Mouse (Mus musculus) layer of hippocampus, adult 18-20 months (tissue): ENCODE results near the gene Gm20696. TPM values are rescaled to one million over a fixed set of nuclear protein-coding genes. Genes with fewer than 3 reads are reported as not detected.

Source experiments
- DNase-seq, 2 experiments: peaks; one replicate each; pipeline ENCODE4 v3.0.0; 2022; ENCODE audit warnings: low spot score in 2 of 2
- total RNA-seq, 2 experiments: library from RNA; stranded (reverse); gene quantifications; 2 replicates each; pipeline ENCODE4 v1.2.3; 2021

Gene Gm20696
- total RNA-seq, 2 experiments from 2014 or later = 5.7 to 7.4 TPM

DNA sequence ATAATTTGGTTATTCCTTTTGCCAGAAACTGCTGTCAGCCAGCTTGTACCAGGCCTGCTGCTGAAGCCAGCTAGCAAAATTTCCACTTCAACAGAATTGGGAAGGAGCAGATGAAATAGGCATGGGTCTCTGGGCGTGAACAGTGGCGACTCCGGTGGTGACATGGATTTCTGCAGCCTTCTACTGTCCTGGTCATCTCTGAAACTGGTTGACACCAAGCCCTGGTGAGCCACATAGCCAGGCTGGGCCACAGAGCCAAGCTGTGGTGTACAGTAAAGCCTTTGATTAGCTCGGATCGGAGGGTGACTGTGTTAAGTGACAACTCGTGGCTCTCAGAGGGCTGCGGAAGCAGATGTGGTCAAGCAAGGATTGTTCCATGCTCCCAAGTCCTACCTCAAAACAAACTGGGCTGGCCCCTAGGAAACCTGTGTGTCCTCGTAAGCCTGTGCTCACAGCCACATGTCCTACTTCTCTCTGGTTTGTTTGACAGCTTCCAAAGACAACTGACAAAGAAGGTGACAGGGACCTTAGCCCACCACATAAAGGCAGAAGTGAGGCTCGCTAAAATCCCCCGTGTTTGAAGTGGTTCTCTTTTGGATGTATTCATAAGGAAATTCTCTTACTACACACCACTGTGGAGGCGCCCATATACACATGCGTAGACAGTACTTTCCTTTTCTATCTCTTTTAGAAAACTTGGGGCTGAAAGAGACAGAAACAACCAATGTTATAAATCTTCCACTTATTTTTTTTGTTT is 180.5 kb downstream of the Gm20696 start:
- DNase-seq = peak in 1 of 2 experiments; percentile 12

DNA sequence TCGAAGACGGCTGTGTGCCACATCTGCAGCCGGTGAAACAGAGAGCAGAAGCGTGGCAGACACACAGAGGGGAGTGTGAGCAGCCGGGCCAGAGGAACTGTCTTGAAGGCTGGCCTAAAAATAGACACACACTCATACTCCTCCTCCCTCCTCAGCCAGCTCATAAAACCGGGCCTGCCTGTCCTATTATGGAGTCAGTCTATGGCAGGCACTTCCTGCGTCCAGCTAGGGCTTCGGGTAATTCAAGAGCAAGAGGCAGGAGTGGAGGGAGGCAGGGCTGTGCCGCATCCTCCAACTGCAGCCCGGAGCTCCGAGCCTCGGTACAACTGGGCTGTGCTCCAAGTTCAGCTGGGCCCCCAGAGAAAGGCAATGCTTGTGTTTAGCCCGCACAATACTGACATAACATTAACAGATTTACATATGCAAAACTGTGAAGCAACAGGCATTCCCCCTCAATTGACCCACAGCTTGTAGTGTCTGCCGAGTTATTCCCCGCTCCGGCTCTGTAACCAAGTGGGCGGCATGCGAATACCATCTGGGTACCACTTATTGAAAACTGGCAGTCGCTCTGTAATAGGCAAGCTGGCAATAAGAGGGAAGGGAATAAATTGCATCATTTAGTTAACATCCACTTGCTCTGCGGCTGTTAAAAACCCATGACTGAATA is 181.2 kb downstream of the Gm20696 start:
- peak; percentile 91 to 94 for DNase-seq

DNA sequence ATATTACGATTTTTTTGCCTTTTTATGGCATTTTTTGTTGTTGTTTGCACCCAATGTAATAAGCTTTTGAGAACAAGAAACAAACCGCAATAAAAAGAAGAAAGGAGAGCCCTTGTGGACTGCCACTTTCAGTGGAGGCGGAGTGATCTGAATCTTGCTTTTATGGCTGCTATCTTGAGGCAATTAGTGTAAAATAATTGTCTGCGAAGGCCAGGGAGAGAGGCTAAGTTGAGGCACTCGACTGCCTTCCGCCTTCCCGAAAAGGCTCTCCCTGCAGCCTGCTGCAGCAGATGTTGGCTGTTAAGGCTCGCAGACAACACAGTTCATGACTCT is 181.7 kb downstream of the Gm20696 start:
- DNase-seq = no peak

DNA sequence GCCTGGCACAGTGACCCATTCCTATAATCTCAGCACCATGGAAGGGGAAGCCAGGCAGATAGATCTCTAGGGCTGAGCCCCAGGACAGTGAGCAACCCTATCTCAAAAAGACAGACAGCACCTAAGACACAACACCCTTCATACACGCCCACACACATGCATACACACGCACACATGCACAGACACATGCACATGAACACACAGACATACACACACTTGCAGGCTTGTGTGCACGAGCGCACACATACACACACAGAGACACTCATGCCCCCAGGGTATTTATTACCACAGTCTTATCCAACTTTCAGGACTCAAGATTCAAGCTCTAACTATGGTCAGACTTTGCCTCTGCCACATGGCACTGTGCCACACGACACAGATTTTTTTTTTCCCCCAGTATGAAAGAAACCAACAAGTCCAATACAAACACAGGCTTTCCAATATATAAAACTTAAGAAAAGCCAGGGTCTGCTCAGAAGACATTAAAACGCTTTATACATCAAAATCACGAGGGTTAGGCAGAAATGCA is 182.3 kb downstream of the Gm20696 start:
- DNase-seq = no peak

DNA sequence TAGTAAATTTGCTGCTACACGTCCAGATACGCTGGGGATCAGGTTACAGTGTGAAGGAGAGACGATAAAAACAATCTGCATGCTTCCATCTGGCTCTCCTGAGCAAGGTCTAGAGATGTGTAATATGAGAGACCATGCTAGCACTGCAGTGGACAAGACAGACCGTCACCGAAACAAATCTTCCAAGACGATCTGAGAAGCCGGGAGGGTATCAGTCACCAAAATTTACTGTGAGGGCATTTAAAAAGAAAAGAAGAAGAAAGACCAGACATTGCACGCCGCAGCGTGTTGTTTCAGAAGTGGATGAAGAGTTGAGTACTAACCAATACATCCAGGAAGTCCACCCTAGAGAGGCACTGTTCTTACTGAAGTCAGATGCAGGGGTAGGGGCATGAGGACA is 183.0 kb downstream of the Gm20696 start:
- no peak for DNase-seq

DNA sequence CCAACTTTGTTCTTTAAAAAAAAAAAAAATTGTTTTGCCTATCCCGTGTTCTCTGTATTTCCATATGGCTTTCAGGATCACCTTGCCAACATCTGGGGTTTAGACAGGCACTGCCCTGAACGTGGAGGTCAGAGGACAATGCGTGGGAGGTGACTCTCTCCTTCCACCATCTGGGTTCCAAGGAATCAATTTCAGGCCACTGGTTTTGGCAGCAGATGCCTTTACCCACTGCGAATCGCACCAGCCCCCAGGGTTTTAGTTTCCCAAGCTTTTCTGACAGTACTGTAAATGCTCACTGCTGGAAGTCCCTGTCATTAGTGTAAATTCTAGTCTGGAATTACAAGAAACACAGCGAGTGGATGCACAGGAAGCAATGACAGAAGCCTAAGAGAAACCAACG is 185.0 kb downstream of the Gm20696 start:
- no peak for DNase-seq

DNA sequence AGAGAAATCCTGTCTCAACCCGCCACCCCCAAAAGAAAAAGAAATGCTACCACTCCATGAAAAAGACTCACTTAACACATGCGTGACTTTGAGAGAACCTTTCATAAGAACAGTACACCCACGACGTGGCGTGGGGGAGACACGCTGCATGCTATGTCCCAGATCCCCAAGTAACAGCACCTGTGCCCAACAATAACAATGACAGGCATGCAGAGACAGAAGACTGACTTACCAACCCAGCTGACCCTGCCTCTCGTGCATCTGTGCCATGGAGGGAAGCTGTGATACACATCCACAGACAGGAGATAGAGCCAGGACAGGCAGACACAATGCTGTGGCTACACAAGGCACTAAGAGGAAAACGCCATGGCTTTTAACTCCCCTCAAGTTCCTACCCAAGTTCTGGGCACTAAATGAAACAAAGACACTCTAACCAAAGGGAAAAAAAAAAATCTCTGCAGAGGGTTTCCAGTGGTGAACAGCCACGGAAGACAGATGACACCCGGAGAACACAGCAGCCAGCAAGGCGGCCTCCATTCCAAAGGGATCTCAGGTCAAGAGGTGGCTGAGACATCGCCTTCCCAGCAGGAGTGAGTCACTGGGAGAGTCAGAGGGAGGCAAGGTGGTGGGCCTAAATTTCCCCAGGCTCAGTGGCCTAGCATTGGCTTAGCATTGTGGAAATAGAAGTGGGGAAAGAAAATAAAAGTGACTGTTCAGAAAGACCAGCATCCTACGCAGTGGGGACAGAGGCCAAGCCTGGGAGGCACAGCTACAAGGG is 187.5 kb downstream of the Gm20696 start:
- no peak for DNase-seq

DNA sequence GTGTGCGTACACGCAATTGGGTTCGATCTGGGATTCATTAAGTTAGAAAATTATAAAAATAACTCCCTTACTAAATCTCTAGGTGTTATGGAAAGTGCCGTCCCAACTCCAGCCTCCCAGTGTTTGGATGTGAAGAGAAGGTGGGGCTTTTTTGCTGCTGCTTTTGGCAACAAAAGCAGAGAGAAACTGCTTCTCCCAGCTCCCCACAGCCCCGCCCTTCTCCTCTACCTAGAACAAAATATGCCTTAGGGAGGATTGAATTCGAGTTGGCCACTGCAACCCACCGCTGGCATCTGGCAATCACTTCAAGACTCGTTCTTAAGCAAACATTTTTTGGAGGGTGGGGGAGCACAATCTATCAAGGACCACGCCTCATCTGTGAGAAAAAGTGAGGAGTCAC is 191.6 kb downstream of the Gm20696 start:
- DNase-seq = no peak

DNA sequence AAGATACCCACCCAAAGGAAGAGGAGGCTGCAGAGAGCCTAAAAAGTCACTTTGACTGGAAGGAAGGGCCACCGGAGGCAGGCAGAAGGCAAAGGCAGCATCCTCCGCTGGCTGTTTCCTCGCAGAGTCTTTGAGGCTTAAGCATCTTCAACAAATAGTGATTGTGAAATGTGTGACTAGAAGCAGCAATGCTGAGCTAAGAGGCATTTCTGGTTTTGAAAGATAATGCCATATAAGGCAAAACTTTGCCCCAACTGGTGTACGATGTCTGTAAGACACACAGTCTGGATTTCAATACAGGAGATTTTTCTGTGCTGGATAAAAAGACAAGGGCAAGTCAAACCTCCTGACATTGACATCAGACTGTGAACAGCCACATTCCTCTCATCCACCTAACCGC is 195.7 kb downstream of the Gm20696 start:
- no peak for DNase-seq

DNA sequence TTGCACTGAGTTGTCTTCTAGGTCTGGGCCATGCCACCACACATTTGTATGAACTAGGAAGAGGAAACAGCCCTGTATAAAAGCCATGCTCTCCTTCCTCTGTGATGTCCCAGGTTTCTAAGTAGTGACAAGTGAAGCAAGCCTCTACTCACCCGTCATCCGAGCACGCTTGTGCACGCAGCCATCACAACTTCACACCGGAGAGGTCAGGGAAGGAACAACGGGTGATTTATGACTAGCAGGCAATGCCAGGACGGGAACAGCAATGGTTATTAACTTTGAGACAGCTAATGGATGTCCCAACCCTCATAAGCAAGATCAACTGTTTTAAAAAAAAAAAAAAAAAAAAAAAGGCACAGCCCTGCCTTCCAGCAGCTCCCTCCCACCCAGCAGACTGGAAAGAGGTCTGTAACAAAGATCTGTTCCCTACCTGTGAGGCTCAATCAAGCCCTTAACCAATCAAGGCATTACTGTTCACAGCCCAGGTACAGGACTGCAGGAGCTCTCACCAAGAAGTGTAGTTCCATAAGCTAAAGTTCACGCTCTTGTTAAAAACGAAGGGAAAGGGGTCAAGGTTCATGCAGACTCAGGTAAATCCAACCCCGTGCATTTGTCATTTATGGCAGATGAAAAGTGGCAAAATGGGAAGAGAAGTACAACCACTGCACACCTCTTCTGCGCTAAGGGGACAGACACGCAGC is 197.3 kb downstream of the Gm20696 start:
- no peak for DNase-seq

DNA sequence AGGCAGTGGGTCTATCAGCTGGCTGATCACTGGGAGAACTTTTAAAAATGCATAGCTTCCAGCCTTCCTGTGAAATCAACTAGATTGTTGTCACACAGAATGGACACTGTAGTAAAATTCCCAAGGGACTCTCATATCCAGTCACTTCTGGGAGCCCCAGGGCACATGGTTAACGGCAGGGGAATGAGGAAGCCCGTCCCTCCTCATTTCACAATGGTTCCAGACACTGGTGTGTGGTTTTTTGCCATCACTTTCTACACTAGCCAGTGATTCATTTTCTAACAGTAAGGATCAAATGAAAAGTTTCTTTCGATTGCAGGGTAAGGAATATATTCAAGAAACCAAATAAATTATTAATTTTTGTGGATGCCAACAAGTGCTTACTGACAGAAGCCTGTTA is 198.8 kb downstream of the Gm20696 start:
- no peak for DNase-seq

DNA sequence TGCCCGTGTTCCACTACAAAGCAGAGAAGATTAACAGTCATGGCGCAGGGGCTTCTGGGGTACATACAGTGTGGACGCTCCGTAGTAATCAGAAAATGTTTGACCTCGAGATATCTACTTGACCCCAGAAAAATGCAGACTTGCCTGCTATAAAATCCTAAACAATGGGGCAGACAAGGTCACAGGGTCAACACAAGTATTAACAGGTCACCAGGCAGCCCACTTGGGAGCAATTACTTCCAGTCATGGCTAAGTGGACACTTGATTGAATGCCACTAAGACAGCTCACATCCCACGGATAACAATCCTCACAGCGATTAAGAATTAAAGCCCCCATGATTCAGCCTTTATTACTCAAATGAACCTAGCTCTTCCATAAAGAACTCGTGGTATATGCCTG is 199.5 kb downstream of the Gm20696 start:
- DNase-seq = no peak

DNA sequence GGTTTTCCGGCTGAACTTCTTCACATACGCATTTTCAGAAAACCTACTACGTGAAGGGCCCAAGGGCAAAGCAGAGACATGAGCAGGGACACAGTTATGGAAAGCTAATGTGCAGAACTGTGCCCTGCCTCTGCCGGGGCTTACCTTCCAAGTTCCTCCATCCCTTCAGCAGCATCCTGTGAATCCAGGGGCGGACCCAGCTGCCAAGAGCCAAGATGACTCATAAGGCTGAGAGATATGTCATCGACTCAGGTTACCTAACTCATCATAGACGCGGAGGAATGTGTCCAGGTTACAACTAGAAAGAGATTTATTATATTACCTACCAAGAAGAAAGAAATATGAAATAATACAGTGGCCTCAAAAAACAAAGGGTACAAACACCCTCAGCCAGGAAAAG is 200.2 kb downstream of the Gm20696 start:
- DNase-seq = no peak

DNA sequence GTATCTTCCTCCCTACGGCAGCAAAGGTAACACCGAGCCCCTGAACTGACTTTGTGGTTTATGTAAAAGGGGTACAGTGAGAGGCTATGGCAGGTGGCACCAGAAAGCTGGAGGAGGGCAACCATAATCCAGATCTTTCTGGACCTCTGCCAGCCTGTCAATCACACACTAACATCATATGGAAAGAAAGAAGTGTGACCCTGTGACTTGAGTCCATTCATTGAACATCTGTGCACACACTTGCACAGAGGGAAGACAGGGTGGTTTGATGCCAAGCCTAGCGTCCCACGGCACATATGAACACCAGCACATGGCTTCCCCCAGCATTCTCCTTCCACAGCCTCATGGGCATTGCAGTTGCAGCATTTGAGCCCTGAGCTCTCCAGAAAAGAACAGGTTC is 202.1 kb downstream of the Gm20696 start:
- peak in 1 of 2 experiments; percentile 17 for DNase-seq

DNA sequence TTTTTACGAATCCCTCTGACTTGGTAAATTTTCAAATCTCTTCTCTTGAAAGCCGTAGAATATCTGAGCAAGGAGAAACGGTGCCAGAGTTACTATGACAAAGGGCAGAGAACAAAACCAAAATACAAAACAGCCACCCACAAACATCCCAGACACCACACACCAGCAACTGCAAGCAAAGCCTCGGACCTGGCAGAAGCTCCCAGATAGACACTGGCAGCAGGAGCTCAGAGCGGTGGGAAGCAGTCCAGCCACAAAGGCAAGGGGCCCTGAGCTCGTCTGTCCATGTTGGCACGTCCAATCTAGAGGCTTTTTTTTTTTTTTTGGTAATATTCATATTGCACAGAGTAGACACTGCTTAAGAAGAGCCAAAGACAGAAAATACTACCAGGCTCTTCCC is 202.7 kb downstream of the Gm20696 start:
- DNase-seq = no peak

DNA sequence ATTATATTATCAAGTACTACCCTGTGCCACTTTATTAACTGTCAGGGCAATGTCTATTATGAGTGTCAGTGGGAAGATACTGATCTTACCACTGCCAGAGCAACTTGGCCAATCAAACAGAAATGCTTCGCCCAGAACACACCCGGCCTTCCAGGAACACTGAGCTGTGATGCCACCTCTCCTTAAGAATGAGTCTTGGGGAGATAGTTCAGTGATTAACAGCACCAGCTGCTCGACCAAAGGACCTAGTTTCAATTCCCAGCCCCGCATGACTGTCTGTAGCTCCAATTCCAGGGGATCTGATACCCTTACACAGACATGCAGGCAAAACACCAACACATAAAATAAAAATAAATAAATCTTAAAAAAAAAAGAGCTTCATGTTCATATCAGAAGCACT is 207.8 kb downstream of the Gm20696 start:
- DNase-seq = no peak

DNA sequence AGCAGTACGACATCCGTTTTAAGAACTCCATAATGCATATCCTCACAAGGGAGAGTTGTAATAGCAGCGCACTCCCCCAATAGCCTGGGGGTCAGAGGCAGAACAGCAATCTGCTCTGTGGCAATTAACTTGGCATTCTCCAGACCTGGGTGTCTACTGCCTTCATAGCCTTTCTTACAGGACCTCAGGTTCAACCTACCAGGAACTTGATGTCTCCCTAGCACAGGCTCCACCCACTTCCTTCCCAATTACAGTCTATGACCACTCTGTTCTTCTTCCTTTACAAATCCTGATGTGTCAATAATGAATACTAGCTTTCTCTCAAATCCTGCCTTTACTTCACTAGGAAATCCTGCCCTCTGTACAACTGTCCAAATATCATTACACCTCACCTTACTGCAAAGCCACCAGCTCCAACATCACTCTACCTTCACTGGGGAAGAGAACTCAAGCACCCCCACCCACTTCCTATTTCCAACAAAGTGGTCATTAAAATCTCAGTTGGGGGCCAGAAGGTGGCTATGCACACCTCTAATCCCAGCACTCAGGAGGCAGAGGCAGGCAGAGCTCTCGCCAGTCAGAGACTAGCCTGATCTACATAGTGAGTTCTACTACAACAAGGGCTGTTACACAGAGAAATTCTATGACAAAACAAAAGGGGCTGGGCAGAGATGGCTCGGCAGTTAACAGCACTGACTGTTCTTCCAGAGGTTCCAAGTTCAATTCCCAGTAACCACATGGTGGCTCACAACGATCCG is 212.7 kb downstream of the Gm20696 start:
- no peak for DNase-seq

DNA sequence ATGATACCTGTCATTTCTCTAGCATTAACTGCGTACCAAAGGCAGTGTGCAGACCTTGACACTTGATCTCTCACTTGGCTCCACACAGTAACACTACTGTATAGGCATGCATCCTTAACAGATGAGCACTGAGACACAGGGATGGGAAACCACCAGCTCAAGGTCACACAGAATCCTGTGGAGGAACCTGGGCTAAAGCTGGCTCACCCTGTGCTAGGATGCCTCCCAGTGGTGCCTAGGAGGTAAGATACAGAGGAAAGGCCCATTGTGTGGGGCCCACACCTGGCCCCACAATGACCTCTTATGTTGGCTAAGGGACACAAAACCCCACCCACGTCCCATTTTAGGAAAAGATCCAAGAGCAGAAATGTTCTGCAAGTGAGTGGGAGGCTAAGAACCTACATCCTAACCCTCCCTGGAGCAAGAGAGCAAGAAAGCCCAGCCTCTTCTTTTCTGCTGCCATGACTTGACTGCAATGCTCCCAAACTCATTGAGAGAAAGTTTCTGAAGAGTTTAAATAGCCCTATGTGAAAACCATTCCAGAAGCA is 213.9 kb downstream of the Gm20696 start:
- DNase-seq = no peak

DNA sequence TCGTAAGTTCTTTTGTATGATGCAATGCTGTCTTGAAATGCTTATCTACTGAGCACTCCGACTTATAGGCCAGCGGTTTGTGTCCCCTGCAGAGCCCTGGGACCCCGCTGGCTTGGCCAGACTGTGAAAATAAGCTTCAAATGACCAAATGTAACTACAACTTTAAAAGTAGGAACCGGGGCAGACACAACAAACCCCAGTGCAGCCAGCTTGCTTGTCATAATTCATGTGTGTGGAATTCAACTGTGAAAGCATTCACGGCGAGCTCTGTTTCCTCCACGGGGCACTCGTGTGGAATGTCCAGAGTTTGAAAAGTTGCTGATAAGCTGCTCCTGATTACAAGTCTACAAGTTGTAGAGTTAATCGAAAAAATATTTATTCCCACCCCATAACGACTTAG is 215.1 kb downstream of the Gm20696 start:
- DNase-seq = no peak

DNA sequence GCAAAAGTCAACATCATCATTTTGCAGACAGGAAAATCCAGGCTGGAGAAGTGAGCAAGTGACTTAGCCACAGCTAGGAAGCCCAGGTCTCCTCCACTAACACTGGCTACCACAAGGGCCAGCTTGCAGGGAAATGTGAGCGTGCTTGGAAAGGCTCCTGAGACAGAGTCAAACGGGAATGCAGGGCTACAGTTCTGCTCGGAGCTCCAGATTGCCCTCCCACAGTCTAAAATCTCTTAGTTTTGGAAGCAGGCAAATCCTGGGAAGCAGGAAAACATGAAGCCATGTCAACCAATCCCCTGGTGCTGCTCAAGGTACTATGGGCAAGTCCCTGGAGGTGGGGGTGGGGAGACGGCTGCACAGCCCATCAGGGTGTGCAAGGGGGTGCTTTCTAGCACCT is 219.2 kb downstream of the Gm20696 start:
- peak in 1 of 2 experiments; percentile 63 for DNase-seq
